Mouse (Mus musculus) MEL (cell line): ENCODE measurements around the gene Pde6d. TPM values are rescaled to one million over a fixed set of nuclear protein-coding genes. Genes with fewer than 3 reads are reported as not detected.
A peak's percentile ranks its signal among the peaks of the same experiment; 100 is the strongest.

Experiments
- DNase-seq: peaks from one replicate; pipeline ENCODE4 v3.0.0; 2011; ENCODE audit warnings: low read depth, low spot score
- H3K27ac ChIP-seq: 2 replicates; pipeline ENCODE4 v1.5.1; 2012; ENCODE audit warnings: low read depth, mild to moderate bottlenecking, control low read depth, low read length, moderate library complexity; ENCODE audit not compliant: control insufficient read depth
- H3K27me3 ChIP-seq, 2 experiments: fragments of 150-350 bp in 1 of 2; sonication (generic) in 1 of 2; 2 replicates each; pipeline ENCODE4 v1.6.1; 2012; ENCODE audit warnings: low read length in 2 of 2, mild to moderate bottlenecking in 2 of 2, improper control_type of control experiment in 1 of 2, moderate library complexity in 1 of 2; ENCODE audit not compliant: insufficient read depth in 2 of 2, control insufficient read depth in 1 of 2
- H3K36me3 ChIP-seq, 2 experiments: 2 replicates each; pipeline ENCODE4 v1.6.1; 2012 to 2014; ENCODE audit warnings: low read length in 2 of 2, improper control_type of control experiment in 1 of 2, inconsistent platforms in 1 of 2, mild to moderate bottlenecking in 1 of 2; ENCODE audit not compliant: insufficient read depth in 2 of 2, control insufficient read depth in 1 of 2
- H3K4me1 ChIP-seq, 2 experiments: fragments of 150-350 bp in 1 of 2; sonication (generic) in 1 of 2; 2 replicates each; pipeline ENCODE4 v1.6.1; 2012; ENCODE audit warnings: low read length in 2 of 2, improper control_type of control experiment in 1 of 2, mild to moderate bottlenecking in 1 of 2; ENCODE audit not compliant: insufficient read depth in 2 of 2, control insufficient read depth in 1 of 2
- H3K4me3 ChIP-seq, 2 experiments: fragments of 150-350 bp in 1 of 2; sonication (generic) in 1 of 2; 2 replicates each; pipeline ENCODE4 v1.5.1; 2012; ENCODE audit warnings: low read depth in 2 of 2, low read length in 2 of 2, mild to moderate bottlenecking in 2 of 2, moderate library complexity in 2 of 2, control low read depth in 1 of 2, improper control_type of control experiment in 1 of 2; ENCODE audit not compliant: control insufficient read depth in 1 of 2, insufficient read depth in 1 of 2
- H3K79me2 ChIP-seq: 2 replicates; pipeline ENCODE4 v1.6.1; 2012; ENCODE audit warnings: mild to moderate bottlenecking, low read length, moderate library complexity; ENCODE audit not compliant: control insufficient read depth, poor library complexity, insufficient read depth
- H3K9ac ChIP-seq: 2 replicates; pipeline ENCODE4 v1.6.1; 2012; ENCODE audit warnings: low read depth, mild to moderate bottlenecking, control low read depth, low read length, moderate library complexity; ENCODE audit not compliant: control insufficient read depth, poor library complexity, severe bottlenecking
- H3K9me3 ChIP-seq: fragments of 150-350 bp; sonication (generic); replicated peaks from 2 replicates; pipeline ENCODE4 v1.6.1; 2012; ENCODE audit warnings: mild to moderate bottlenecking, low read length, improper control_type of control experiment, moderate library complexity; ENCODE audit not compliant: insufficient read depth
- BHLHE40 ChIP-seq: IDR thresholded peaks from 2 replicates; pipeline ENCODE4 v1.6.1; 2012; ENCODE audit warnings: low read depth, mild to moderate bottlenecking, inconsistent platforms, low read length, improper control_type of control experiment, borderline replicate concordance
- E2F4 ChIP-seq: IDR thresholded peaks from 2 replicates; pipeline ENCODE4 v1.6.1; 2011; ENCODE audit warnings: low read depth, low read length, improper control_type of control experiment, borderline replicate concordance
- ELF1 ChIP-seq: IDR thresholded peaks from 2 replicates; pipeline ENCODE4 v1.6.1; 2014; ENCODE audit warnings: low read depth, mild to moderate bottlenecking, inconsistent platforms, low read length, improper control_type of control experiment, moderate library complexity
- EP300 ChIP-seq, 2 experiments: IDR thresholded peaks; 2 replicates each; pipeline ENCODE4 v1.6.1; 2011; ENCODE audit warnings: improper control_type of control experiment in 2 of 2, low read length in 2 of 2, low read depth in 1 of 2, mild to moderate bottlenecking in 1 of 2
- ETS1 ChIP-seq: IDR thresholded peaks from 2 replicates; pipeline ENCODE4 v1.6.1; 2012; ENCODE audit warnings: low read depth, mild to moderate bottlenecking, inconsistent platforms, low read length, improper control_type of control experiment, moderate library complexity
- GABPA ChIP-seq: IDR thresholded peaks from 2 replicates; pipeline ENCODE4 v1.6.1; 2012; ENCODE audit warnings: low read depth, mild to moderate bottlenecking, inconsistent platforms, low read length, improper control_type of control experiment, moderate library complexity
- GATA1 ChIP-seq: IDR thresholded peaks from 2 replicates; pipeline ENCODE4 v1.6.1; 2011; ENCODE audit warnings: low read depth, low read length, improper control_type of control experiment
- HCFC1 ChIP-seq: IDR thresholded peaks from 2 replicates; pipeline ENCODE4 v1.6.1; 2012; ENCODE audit warnings: low read depth, mild to moderate bottlenecking, inconsistent platforms, low read length, improper control_type of control experiment, moderate library complexity
- JUND ChIP-seq: IDR thresholded peaks from 2 replicates; pipeline ENCODE4 v1.6.1; 2011; ENCODE audit warnings: low read depth, mild to moderate bottlenecking, improper control_type of control experiment, low read length
- MAX ChIP-seq: IDR thresholded peaks from 2 replicates; pipeline ENCODE4 v1.6.1; 2011; ENCODE audit warnings: low read length, improper control_type of control experiment
- MAZ ChIP-seq: IDR thresholded peaks from 2 replicates; pipeline ENCODE4 v1.6.1; 2012; ENCODE audit warnings: low read depth, mild to moderate bottlenecking, inconsistent platforms, low read length, improper control_type of control experiment
- MXI1 ChIP-seq: IDR thresholded peaks from 2 replicates; pipeline ENCODE4 v1.6.1; 2011; ENCODE audit warnings: mild to moderate bottlenecking, low read depth, low read length, improper control_type of control experiment
- MYC ChIP-seq: IDR thresholded peaks from 2 replicates; pipeline ENCODE4 v1.6.1; 2011; ENCODE audit warnings: low read depth, mild to moderate bottlenecking, low read length, improper control_type of control experiment, moderate library complexity
- NELFE ChIP-seq: IDR thresholded peaks from 2 replicates; pipeline ENCODE4 v1.6.1; 2011; ENCODE audit warnings: low read depth, low read length, improper control_type of control experiment
- NRF1 ChIP-seq: IDR thresholded peaks from 2 replicates; pipeline ENCODE4 v1.6.1; 2014; ENCODE audit warnings: low read depth, mild to moderate bottlenecking, inconsistent platforms, low read length, improper control_type of control experiment, moderate library complexity; ENCODE audit not compliant: poor library complexity, insufficient read depth, severe bottlenecking
- POLR2A ChIP-seq, 2 experiments: IDR thresholded peaks; 2 replicates each; pipeline ENCODE4 v1.6.1; 2011 to 2012; ENCODE audit warnings: low read length in 2 of 2, mild to moderate bottlenecking in 2 of 2, control low read depth in 1 of 2, improper control_type of control experiment in 1 of 2, low read depth in 1 of 2, moderate library complexity in 1 of 2; ENCODE audit not compliant: control insufficient read depth in 1 of 2, insufficient read depth in 1 of 2, poor library complexity in 1 of 2
- POLR2AphosphoS2 ChIP-seq: IDR thresholded peaks from 2 replicates; pipeline ENCODE4 v1.6.1; 2011; ENCODE audit warnings: low read length, improper control_type of control experiment
- POLR2AphosphoS5 ChIP-seq: IDR thresholded peaks from 2 replicates; pipeline ENCODE4 v1.6.1; 2012; ENCODE audit warnings: low read depth, borderline replicate concordance, mild to moderate bottlenecking, inconsistent platforms, low read length, moderate library complexity, mixed read lengths
- SIN3A ChIP-seq: IDR thresholded peaks from 2 replicates; pipeline ENCODE4 v1.6.1; 2012; ENCODE audit warnings: low read length, improper control_type of control experiment, inconsistent platforms
- TBP ChIP-seq: IDR thresholded peaks from 2 replicates; pipeline ENCODE4 v1.8.0; 2011; ENCODE audit warnings: low read depth, low read length, improper control_type of control experiment
- TCF12 ChIP-seq: IDR thresholded peaks from 2 replicates; pipeline ENCODE4 v1.6.1; 2014; ENCODE audit warnings: low read depth, mild to moderate bottlenecking, inconsistent platforms, low read length, improper control_type of control experiment, moderate library complexity
- UBTF ChIP-seq: IDR thresholded peaks from 2 replicates; pipeline ENCODE4 v1.6.1; 2012; ENCODE audit warnings: low read depth, mild to moderate bottlenecking, inconsistent platforms, low read length, improper control_type of control experiment, moderate library complexity, borderline replicate concordance; ENCODE audit not compliant: insufficient read depth
- USF1 ChIP-seq: IDR thresholded peaks from 2 replicates; pipeline ENCODE4 v1.6.1; 2014; ENCODE audit warnings: low read depth, mild to moderate bottlenecking, inconsistent platforms, low read length, improper control_type of control experiment, moderate library complexity
- USF2 ChIP-seq, 2 experiments: IDR thresholded peaks; 2 replicates each; pipeline ENCODE4 v1.6.1; 2011 to 2012; ENCODE audit warnings: improper control_type of control experiment in 2 of 2, low read length in 2 of 2, borderline replicate concordance in 1 of 2, inconsistent platforms in 1 of 2, low read depth in 1 of 2, mild to moderate bottlenecking in 1 of 2; ENCODE audit not compliant: insufficient read depth in 1 of 2
- ZC3H11A ChIP-seq: IDR thresholded peaks from 2 replicates; pipeline ENCODE4 v1.6.1; 2012; ENCODE audit warnings: low read depth, mild to moderate bottlenecking, inconsistent platforms, low read length, improper control_type of control experiment
- ZMIZ1 ChIP-seq: IDR thresholded peaks from 2 replicates; pipeline ENCODE4 v1.6.1; 2012; ENCODE audit warnings: low read depth, mild to moderate bottlenecking, inconsistent platforms, low read length, improper control_type of control experiment, moderate library complexity
- ZNF384 ChIP-seq: IDR thresholded peaks from 2 replicates; pipeline ENCODE4 v1.6.1; 2012; ENCODE audit warnings: low read depth, mild to moderate bottlenecking, inconsistent platforms, low read length, improper control_type of control experiment
- polyA plus RNA-seq, 2 experiments: library from polyadenylated mRNA; stranded (reverse) in 1 of 2; unstranded in 1 of 2; fragments of >175 nt in 1 of 2; fragments of >200 nt in 1 of 2; gene quantifications; 2 replicates each; pipeline versions ENCODE4 v1.2.1 to v1.2.4; 2012; ENCODE audit warnings: low replicate concordance in 2 of 2, low read depth in 1 of 2; ENCODE audit not compliant: insufficient read length in 2 of 2, insufficient read depth in 1 of 2, missing spikeins in 1 of 2
- total RNA-seq: library from RNA; depleted of rRNA; stranded (reverse); fragments of 300-350 nt; gene quantifications from 2 replicates; pipeline ENCODE4 v1.2.3, GENCODE M21; 2012

Pde6d gene
- total and polyA plus RNA-seq, 3 experiments, result 13.4 to 79.9 TPM; not detected in 1

- TF ChIP-seq EP300 (IDR thresholded peaks at IDR 0.05; ENCODE audit: low read depth in 1 of 2, low read length in 2 of 2) (0 out of 4 replicates have a peak, but pooled peaks of 1 of the 2 experiments have one; percentile 16), ZC3H11A (no peak), MAX (no peak), GABPA (no peak)
Observed at GRCm38 (mm10) chr1:86526789-86527598, 55.4 kb downstream of the Pde6d start (continued).

- H3K27me3 ChIP-seq, result no peaks in the 10 kb centered on the region
- H3K4me3 ChIP-seq, result peak within 1 kb of the TSS; percentile 67 to 96
- peaks cover 42% of the 10 kb centered on the region for H3K79me2 ChIP-seq
- peaks cover 2 to 26% of the 10 kb centered on the region in 2 experiments for H3K36me3 ChIP-seq
- peak within 1 kb of the TSS; percentile 98 for H3K9ac ChIP-seq
- DNase-seq, result peak; percentile 99
- TF ChIP-seq POLR2AphosphoS5 (peak; percentile 94), NELFE (no peak), E2F4 (0 out of 2 replicates have a peak, but pooled peaks have one; percentile 88), TCF12 (peak; percentile 7; the same call in 1 of the 2 replicates), GATA1 (no peak), HCFC1 (peak; percentile 59; the same call in 1 of the 2 replicates), MXI1 (0 out of 2 replicates have a peak, but pooled peaks have one; percentile 32), POLR2AphosphoS2 (peak; percentile 91), MAZ (peak; percentile 99), USF1 (no peak), JUND (no peak), BHLHE40 (0 out of 2 replicates have a peak, but pooled peaks have one; percentile 18), SIN3A (peak; percentile 71), ZNF384 (no peak), UBTF (0 out of 2 replicates have a peak, but pooled peaks have one; percentile 19), NRF1 (peak; percentile 73), POLR2A (IDR thresholded peaks at IDR 0.05; ENCODE audit: control insufficient read depth in 1 of 2, insufficient read depth in 1 of 2, low read depth in 1 of 2, low read length in 2 of 2, poor library complexity in 1 of 2) (peak in 1 of 2 experiments; percentile 88), ZMIZ1 (peak; percentile 99), EP300 (IDR thresholded peaks at IDR 0.05; ENCODE audit: low read depth in 1 of 2, low read length in 2 of 2) (peak in 1 of 2 experiments; percentile 46; a peak in 1 of 4 replicates), ETS1 (peak; percentile 63), TBP (peak; percentile 98), USF2 (IDR thresholded peaks at IDR 0.05; ENCODE audit: borderline replicate concordance in 1 of 2, insufficient read depth in 1 of 2, low read depth in 1 of 2, low read length in 2 of 2) (no peak), MYC (no peak; the same call in 1 of the 2 replicates), ELF1 (peak; percentile 34; the same call in 1 of the 2 replicates)
- no peaks in the 10 kb centered on the region for H3K9me3 ChIP-seq
- peaks cover 3 to 27% of the 10 kb centered on the region in 2 experiments; a peak in 3 of 4 replicates for H3K4me1 ChIP-seq
- peak within 1 kb of the TSS; percentile 96 for H3K27ac ChIP-seq
Observed at GRCm38 (mm10) chr1:86526116-86526788, 56.2 kb downstream of the Pde6d start, which contains the start of gene Ptma. Gene Ptma, plus strand, starts transcription at chr1:86526726.
